Comparison of ENCODE assay signal across 5 mouse cellular contexts in genomic region chr1:153407641-153408040, GRCm38 (mm10). TPM values are rescaled to one million over a fixed set of nuclear protein-coding genes. Genes with fewer than 3 reads are reported as not detected.
DNase-seq lines count a peak whose midpoint lies in the region; TF ChIP-seq lines count a peak whose summit lies in the region.
"Not testable (repeated sequence)": the region's sequence is repeated elsewhere in the genome, so short reads cannot be mapped to it uniquely, and the experiment has no call there.
"Had no signal": no experiment of that assay in that cellular context is flagged by ENCODE, and none has a peak within 500 bp of the region (broad histone marks: within the 10 kb centered on the region; RNA-seq: fewer than 3 reads in every experiment).

No protein-coding gene starts in this region.

- peak overlapping the region; percentile 29 for H3K4me3 ChIP-seq in ES-Bruce4 (ENCODE audit: low read depth, low read length)
- not testable (repeated sequence) for H3K4me3 ChIP-seq in spleen, adult 2 months (ENCODE audit: extremely low read depth, insufficient read depth, insufficient read length)

- TF ChIP-seq POLR2A in ES-Bruce4 (IDR thresholded peaks at IDR 0.05; ENCODE audit: insufficient read depth, low read length); spleen, adult 2 months (IDR thresholded peaks at IDR 0.05; ENCODE audit: low read depth, low read length): not testable (repeated sequence)

- not testable (repeated sequence) for H3K4me1 ChIP-seq in ES-Bruce4 (ENCODE audit: control insufficient read depth, insufficient read depth, low read length); spleen, adult 2 months (ENCODE audit: control insufficient read depth, insufficient read depth, insufficient read length)

- 0 out of 2 replicates have a peak, but pooled peaks have one; percentile 19 for TF ChIP-seq EP300 in ES-Bruce4 (IDR thresholded peaks at IDR 0.05; ENCODE audit: insufficient read depth, low read depth, low read length)

- not testable (repeated sequence) for H3K9me3 ChIP-seq in ES-Bruce4 (replicated peaks; ENCODE audit: control insufficient read depth, insufficient read depth, low read length, poor library complexity, severe bottlenecking)

- not testable (repeated sequence) for H3K27me3 ChIP-seq in ES-Bruce4 (ENCODE audit: control insufficient read depth, insufficient read depth, low read length, poor library complexity, severe bottlenecking); spleen, adult 2 months (ENCODE audit: control insufficient read depth, insufficient read depth, low read length)

- not testable (repeated sequence) for H3K27ac ChIP-seq in ES-Bruce4 (ENCODE audit: insufficient read depth, low read length)
- H3K27ac ChIP-seq in spleen, adult 2 months (ENCODE audit: insufficient read depth, low read length) = peak overlapping the region; percentile 29; the same call in 1 of the 2 replicates

- TF ChIP-seq CTCF in ES-Bruce4 (IDR thresholded peaks at IDR 0.05; ENCODE audit: low read depth, low read length); spleen, adult 2 months (IDR thresholded peaks at IDR 0.05; ENCODE audit: extremely low read depth, insufficient read depth, insufficient read length, insufficient replicate concordance): not testable (repeated sequence)

- not testable (repeated sequence) for H3K9ac ChIP-seq in ES-Bruce4 (ENCODE audit: low read depth, poor library complexity, severe bottlenecking)

- 87% methylated on average over 11 of the region's 11 CpGs for WGBS in spleen, adult 2 months

- peak; percentile 30 to 38 for DNase-seq in B cell, adult 2 months
- peak; percentile 53 for DNase-seq in ZHBTc4 (ENCODE audit: low read depth, low spot score)
- DNase-seq in spleen, adult 2 months (ENCODE audit: low read depth in 1 of 2, low spot score in 2 of 2) = not testable (repeated sequence)

- not testable (repeated sequence) for H3K36me3 ChIP-seq in ES-Bruce4 (ENCODE audit: control insufficient read depth, insufficient read depth, low read length, poor library complexity, severe bottlenecking); spleen, adult 2 months (ENCODE audit: control insufficient read depth, insufficient read depth, low read length)

RNA-seq across cellular contexts. Expression of gene Shcbp1l, which starts 17.3 kb away (rescaled TPM):
- polyA plus RNA-seq in ES-Bruce4 (2011; ENCODE audit: insufficient read depth, insufficient read length, low read depth, missing spikeins) = 2.7 and 2.9 TPM in 2 replicates
- 0.49 and 0.67 TPM in 2 replicates for polyA plus RNA-seq in spleen, adult 2 months (2012; rRNA removed)
- polyA plus RNA-seq: erythroblast, embryonic 14.5 days had no signal
